Mouse (Mus musculus): Measurements from ENCODE around the gene Spindoc. TPM values are rescaled to one million over a fixed set of nuclear protein-coding genes. Genes with fewer than 3 reads are reported as not detected.

Spindoc gene
- polyA plus RNA-seq, 1 experiment from 2014 or later = 22.6 TPM

DNA sequence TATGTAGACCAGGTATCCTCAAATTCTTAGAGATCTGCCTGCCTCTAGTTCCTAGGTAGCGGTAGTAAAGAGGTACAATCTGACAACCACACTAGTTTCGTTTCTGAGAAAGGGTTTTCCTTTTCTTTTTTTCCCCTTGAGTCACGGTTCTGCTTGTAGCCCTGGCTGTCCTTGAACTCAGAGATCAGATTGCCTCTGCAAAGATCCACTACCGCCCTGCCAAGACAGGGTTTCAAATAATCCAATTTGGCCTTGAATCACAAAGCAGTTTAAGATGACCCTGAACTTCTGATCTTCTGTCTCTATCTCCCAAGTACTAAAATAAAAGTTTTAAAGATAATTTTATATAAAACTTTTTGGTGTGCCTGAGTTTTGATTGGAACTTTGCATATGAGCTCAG, 65.1 kb downstream of the Spindoc start:
- no peaks in the 10 kb centered on the region for H3K9me3 ChIP-seq (ENCODE audit: control insufficient read depth, low read length)
- no peak overlapping the region for H3K4me3 ChIP-seq (ENCODE audit: low read depth, low read length)
- 92% methylated on average over 4 of the region's 4 CpGs for WGBS
- no peaks in the 10 kb centered on the region for H3K27me3 ChIP-seq (ENCODE audit: control insufficient read depth, insufficient read depth, low read length)
- peaks cover 6% of the 10 kb centered on the region; the same call in 1 of the 2 replicates for H3K4me1 ChIP-seq (ENCODE audit: control insufficient read depth, insufficient read depth, low read length)
- H3K4me2 ChIP-seq (ENCODE audit: low read depth, low read length) = no peak overlapping the region
- ATAC-seq (ENCODE audit: low read depth) = no peak
- no peak overlapping the region for H3K27ac ChIP-seq (ENCODE audit: low read depth, low read length)
- no peak overlapping the region for H3K9ac ChIP-seq (replicated peaks; ENCODE audit: low read depth, low read length)
- H3K36me3 ChIP-seq (ENCODE audit: control insufficient read depth, insufficient read depth, low read length) = no peaks in the 10 kb centered on the region

DNA sequence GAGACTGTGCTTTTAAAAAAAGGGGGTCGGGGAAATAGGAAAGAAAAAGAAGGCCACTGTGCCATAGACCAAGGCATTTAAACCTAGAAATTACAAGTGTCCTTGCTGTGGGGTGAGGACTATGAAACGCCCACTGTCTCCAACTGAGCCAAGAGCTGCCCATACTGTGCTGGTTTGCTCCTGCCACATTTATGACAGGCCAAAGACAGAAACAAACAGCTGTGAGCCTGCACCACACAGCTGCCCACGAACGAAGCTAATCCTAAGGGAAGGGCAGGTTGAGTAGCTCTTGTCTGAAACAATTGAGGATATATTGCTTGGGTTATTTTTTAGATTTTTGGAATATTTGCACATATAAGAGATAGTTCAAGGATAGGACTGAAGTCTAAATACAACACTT, 66.0 kb downstream of the Spindoc start:
- 74% methylated on average over 4 of the region's 4 CpGs for WGBS
- Histone ChIP-seq H3K27ac (ENCODE audit: low read depth, low read length) (no peak overlapping the region), H3K4me1 (ENCODE audit: control insufficient read depth, insufficient read depth, low read length) (peaks cover 6% of the 10 kb centered on the region; the same call in 1 of the 2 replicates), H3K4me3 (ENCODE audit: low read depth, low read length) (no peak overlapping the region), H3K4me2 (ENCODE audit: low read depth, low read length) (no peak overlapping the region), H3K9ac (replicated peaks; ENCODE audit: low read depth, low read length) (no peak overlapping the region), H3K9me3 (ENCODE audit: control insufficient read depth, low read length) (no peaks in the 10 kb centered on the region), H3K27me3 (ENCODE audit: control insufficient read depth, insufficient read depth, low read length) (no peaks in the 10 kb centered on the region), H3K36me3 (ENCODE audit: control insufficient read depth, insufficient read depth, low read length) (no peaks in the 10 kb centered on the region)
- no peak for ATAC-seq (ENCODE audit: low read depth)

DNA sequence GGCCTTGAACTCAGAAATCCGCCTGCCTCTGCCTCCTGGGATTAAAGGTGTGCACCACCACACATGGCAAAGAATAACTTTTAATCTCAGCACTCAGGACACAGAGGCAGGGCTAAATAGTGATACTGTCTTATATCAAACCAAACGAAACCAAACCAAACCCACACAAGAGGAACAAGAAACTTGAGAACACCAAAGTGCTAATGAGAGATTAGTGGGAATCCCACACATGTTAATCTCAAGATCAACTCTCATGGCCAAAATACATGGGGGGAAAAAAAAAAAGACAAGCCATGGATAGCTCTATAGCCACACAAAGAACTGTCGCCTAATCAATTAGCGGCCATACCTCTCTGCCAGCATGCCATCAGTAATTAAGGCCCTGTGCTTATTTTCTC, 67.2 kb downstream of the Spindoc start:
- 89% methylated on average over 4 of the region's 4 CpGs for WGBS
- Histone ChIP-seq H3K36me3 (ENCODE audit: control insufficient read depth, insufficient read depth, low read length) (no peaks in the 10 kb centered on the region), H3K27ac (ENCODE audit: low read depth, low read length) (no peak overlapping the region), H3K4me1 (ENCODE audit: control insufficient read depth, insufficient read depth, low read length) (peaks cover 12% of the 10 kb centered on the region; the same call in 1 of the 2 replicates), H3K9ac (replicated peaks; ENCODE audit: low read depth, low read length) (no peak overlapping the region), H3K27me3 (ENCODE audit: control insufficient read depth, insufficient read depth, low read length) (no peaks in the 10 kb centered on the region), H3K4me2 (ENCODE audit: low read depth, low read length) (no peak overlapping the region), H3K9me3 (ENCODE audit: control insufficient read depth, low read length) (no peaks in the 10 kb centered on the region), H3K4me3 (ENCODE audit: low read depth, low read length) (no peak overlapping the region)
- ATAC-seq (ENCODE audit: low read depth) = no peak

DNA sequence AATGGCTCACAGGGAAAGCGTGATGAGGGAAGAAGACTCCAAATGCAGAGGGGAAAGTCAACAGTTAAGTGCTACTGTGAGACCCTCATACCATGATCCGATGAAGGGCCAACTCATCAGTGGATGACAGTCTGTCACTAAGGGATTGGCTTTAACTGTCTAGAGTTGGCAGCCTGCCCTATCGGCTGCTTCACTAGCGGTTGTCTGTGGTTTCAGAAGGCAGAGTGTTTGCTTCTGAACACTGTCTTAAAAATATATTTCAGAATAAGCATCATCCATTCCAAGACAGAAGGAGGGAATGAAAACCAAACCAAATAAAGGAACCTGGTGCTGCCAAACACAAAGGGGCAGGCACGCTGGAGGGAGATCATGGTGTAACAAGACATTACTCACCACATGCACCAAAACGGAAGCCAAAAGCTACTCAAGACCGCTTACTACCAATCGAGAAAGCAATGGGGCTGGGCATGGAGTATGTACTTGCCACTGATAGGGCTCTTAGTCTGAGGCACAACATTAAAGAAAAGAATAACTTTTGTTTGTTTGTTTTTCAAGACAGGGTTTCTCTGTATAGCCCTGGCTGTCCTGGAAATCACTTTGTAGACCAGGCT, 67.7 kb downstream of the Spindoc start:
- Histone ChIP-seq H3K9me3 (ENCODE audit: control insufficient read depth, low read length) (no peaks in the 10 kb centered on the region), H3K4me3 (ENCODE audit: low read depth, low read length) (no peak overlapping the region), H3K36me3 (ENCODE audit: control insufficient read depth, insufficient read depth, low read length) (no peaks in the 10 kb centered on the region), H3K4me1 (ENCODE audit: control insufficient read depth, insufficient read depth, low read length) (peaks cover 13% of the 10 kb centered on the region; the same call in 1 of the 2 replicates), H3K4me2 (ENCODE audit: low read depth, low read length) (no peak overlapping the region), H3K27ac (ENCODE audit: low read depth, low read length) (no peak overlapping the region), H3K9ac (replicated peaks; ENCODE audit: low read depth, low read length) (no peak overlapping the region), H3K27me3 (ENCODE audit: control insufficient read depth, insufficient read depth, low read length) (no peaks in the 10 kb centered on the region)
- no peak for ATAC-seq (ENCODE audit: low read depth)
- 71% methylated on average over 8 of the region's 8 CpGs for WGBS

DNA sequence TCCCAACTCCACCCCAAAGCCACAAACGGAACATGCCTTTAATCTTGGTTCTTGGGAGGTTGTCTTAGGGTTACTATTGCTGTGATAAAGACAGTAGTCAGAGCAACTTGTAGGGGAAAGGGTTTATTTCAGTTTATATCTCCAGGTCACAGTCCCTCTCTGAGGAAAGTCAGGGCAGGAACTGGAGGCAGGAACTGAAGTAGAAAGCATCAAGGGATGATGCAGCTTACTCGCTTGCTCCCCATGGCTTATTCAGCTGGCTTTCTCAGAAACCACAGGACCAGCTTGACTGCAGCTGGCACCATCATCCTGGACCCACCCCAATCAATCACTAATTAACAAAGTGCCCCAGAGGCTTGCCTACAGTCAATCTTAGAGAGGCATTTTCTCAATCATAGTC, 69.1 kb downstream of the Spindoc start:
- Histone ChIP-seq H3K9me3 (ENCODE audit: control insufficient read depth, low read length) (no peaks in the 10 kb centered on the region), H3K27me3 (ENCODE audit: control insufficient read depth, insufficient read depth, low read length) (no peaks in the 10 kb centered on the region), H3K4me2 (ENCODE audit: low read depth, low read length) (no peak overlapping the region), H3K9ac (replicated peaks; ENCODE audit: low read depth, low read length) (no peak overlapping the region), H3K4me3 (ENCODE audit: low read depth, low read length) (no peak overlapping the region), H3K4me1 (ENCODE audit: control insufficient read depth, insufficient read depth, low read length) (peaks cover 21% of the 10 kb centered on the region; the same call in 1 of the 2 replicates), H3K27ac (ENCODE audit: low read depth, low read length) (no peak overlapping the region), H3K36me3 (ENCODE audit: control insufficient read depth, insufficient read depth, low read length) (no peaks in the 10 kb centered on the region)
- ATAC-seq (ENCODE audit: low read depth) = no peak
- WGBS = 83% methylated on average over 2 of the region's 2 CpGs

DNA sequence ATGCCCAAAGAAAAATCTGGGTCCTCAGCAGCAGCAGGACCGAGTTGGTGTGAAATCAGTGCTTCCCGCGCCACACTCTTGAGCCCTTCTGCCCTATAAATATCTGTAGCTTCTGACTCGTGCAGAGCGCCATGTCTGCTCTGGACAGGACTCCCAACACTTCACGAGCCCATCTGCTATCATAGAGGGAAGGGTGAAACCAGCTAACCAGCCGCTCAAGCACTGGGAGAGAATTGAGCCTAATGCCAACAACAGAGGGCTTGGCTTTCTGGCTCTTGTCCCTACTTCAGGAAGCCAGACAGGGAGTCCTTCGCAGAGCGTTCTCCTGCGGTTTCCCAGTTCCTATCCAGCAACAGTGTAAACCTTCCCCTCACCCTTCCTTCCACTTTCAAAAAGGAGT, 71.5 kb downstream of the Spindoc start:
- Histone ChIP-seq H3K4me3 (ENCODE audit: low read depth, low read length) (no peak overlapping the region), H3K9ac (replicated peaks; ENCODE audit: low read depth, low read length) (no peak overlapping the region), H3K4me2 (ENCODE audit: low read depth, low read length) (no peak overlapping the region), H3K36me3 (ENCODE audit: control insufficient read depth, insufficient read depth, low read length) (no peaks in the 10 kb centered on the region), H3K9me3 (ENCODE audit: control insufficient read depth, low read length) (no peaks in the 10 kb centered on the region), H3K27ac (ENCODE audit: low read depth, low read length) (no peak overlapping the region), H3K4me1 (ENCODE audit: control insufficient read depth, insufficient read depth, low read length) (peaks cover 34% of the 10 kb centered on the region), H3K27me3 (ENCODE audit: control insufficient read depth, insufficient read depth, low read length) (no peaks in the 10 kb centered on the region)
- WGBS = 49% methylated on average over 10 of the region's 10 CpGs
- ATAC-seq (ENCODE audit: low read depth) = no peak

DNA sequence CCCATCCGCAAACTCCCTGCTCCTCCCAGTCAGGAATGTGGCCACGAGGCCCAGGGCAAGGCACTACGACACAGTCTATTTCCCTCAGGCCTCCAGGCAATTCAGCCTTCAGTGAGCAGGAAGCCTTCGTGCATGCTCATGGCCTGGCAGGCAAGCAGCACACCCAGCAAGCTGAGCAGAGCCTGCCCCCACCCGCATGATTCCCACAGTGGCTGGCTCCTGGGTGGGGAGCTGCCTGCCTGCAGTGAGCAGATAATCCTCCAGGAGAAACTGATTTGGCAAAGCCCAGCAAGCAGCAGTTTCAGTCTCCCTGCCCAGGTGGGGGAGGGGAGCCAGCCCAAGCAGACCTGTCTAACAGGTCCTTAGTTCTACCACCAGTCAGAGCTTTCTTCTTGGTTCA, 72.1 kb downstream of the Spindoc start:
- Histone ChIP-seq H3K9me3 (ENCODE audit: control insufficient read depth, low read length) (no peaks in the 10 kb centered on the region), H3K27me3 (ENCODE audit: control insufficient read depth, insufficient read depth, low read length) (no peaks in the 10 kb centered on the region), H3K9ac (replicated peaks; ENCODE audit: low read depth, low read length) (no peak overlapping the region), H3K4me1 (ENCODE audit: control insufficient read depth, insufficient read depth, low read length) (peaks cover 34% of the 10 kb centered on the region), H3K27ac (ENCODE audit: low read depth, low read length) (no peak overlapping the region), H3K4me3 (ENCODE audit: low read depth, low read length) (no peak overlapping the region), H3K4me2 (ENCODE audit: low read depth, low read length) (no peak overlapping the region), H3K36me3 (ENCODE audit: control insufficient read depth, insufficient read depth, low read length) (no peaks in the 10 kb centered on the region)
- no peak for ATAC-seq (ENCODE audit: low read depth)
- 17% methylated on average over 5 of the region's 5 CpGs for WGBS

DNA sequence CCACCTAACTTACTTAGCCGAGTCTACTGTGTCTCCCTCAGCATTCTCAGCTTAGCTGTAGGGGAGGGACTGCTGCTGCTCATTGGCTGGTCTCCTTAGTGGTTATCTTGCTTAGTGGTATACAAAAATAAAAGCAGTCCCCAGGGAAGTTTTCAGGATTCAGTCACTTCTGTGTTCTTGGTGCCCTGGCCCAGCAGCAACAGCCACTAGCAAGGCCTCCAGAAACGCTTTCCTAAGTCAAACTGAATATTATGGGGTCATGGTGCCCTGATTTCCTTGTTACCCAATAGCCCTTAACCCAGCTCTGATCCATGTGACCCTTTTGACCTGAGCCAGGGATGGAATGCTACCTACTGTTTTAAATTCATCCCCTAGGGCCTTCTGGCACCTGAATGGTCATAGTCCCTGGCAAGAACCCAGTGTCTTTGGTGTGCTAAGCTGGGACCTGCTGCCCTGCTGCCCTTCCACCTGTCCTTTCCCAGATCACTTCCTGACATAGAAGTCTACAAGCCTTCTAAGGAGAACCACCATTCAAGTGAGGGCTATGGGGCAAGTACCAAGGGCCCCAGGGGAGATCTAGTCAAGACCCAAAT, 73.0 kb downstream of the Spindoc start:
- Histone ChIP-seq H3K9ac (replicated peaks; ENCODE audit: low read depth, low read length) (no peak overlapping the region), H3K4me3 (ENCODE audit: low read depth, low read length) (no peak overlapping the region), H3K36me3 (ENCODE audit: control insufficient read depth, insufficient read depth, low read length) (no peaks in the 10 kb centered on the region), H3K27ac (ENCODE audit: low read depth, low read length) (no peak overlapping the region), H3K4me1 (ENCODE audit: control insufficient read depth, insufficient read depth, low read length) (peaks cover 31% of the 10 kb centered on the region), H3K4me2 (ENCODE audit: low read depth, low read length) (no peak overlapping the region), H3K27me3 (ENCODE audit: control insufficient read depth, insufficient read depth, low read length) (no peaks in the 10 kb centered on the region), H3K9me3 (ENCODE audit: control insufficient read depth, low read length) (no peaks in the 10 kb centered on the region)
- WGBS = 81% methylated on average over 2 of the region's 2 CpGs
- no peak for ATAC-seq (ENCODE audit: low read depth)

DNA sequence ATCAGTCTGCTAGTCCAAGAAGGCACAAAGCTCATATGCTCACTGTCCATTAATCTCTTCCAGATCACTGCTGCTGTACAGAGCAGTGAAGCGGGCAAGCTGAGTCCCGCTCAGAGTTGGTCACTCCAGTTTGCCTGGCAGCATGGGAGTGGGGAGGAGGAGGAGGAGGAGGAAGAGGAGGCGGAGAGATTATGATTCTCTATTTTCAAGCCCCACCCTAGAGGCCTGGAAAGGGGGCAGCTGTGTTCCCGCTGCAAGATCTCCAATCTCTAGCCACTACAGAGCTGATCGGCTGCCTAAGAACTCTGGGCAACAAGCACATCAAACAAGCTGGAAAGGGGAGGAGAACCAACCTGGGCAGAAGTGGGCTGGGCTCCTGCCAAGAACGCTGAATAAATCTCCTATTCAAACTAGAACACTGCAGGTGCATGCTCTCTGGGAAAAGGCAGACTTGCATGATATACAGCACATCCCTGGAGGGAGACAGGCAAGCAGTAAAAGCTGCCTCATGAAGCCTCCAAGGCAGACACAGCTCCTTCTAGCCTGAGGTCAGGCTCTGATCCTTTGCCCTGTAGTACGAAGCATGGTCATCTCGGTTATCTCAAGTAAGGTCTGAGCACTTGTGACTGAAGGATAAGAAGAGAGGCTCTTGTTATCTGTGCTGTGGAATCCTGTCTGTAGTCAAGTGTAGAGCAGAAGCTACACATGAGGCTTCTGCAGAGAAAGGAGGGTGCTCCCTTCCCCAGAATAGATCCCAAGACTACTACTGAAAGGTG, 74.6 kb downstream of the Spindoc start:
- ATAC-seq (ENCODE audit: low read depth) = peak; percentile 74
- Histone ChIP-seq H3K4me3 (ENCODE audit: low read depth, low read length) (no peak overlapping the region), H3K27me3 (ENCODE audit: control insufficient read depth, insufficient read depth, low read length) (no peaks in the 10 kb centered on the region), H3K36me3 (ENCODE audit: control insufficient read depth, insufficient read depth, low read length) (no peaks in the 10 kb centered on the region), H3K27ac (ENCODE audit: low read depth, low read length) (peak overlapping the region; percentile 55), H3K9me3 (ENCODE audit: control insufficient read depth, low read length) (no peaks in the 10 kb centered on the region), H3K9ac (replicated peaks; ENCODE audit: low read depth, low read length) (no peak overlapping the region), H3K4me2 (ENCODE audit: low read depth, low read length) (no peak overlapping the region), H3K4me1 (ENCODE audit: control insufficient read depth, insufficient read depth, low read length) (peaks cover 31% of the 10 kb centered on the region)
- 20% methylated on average over 8 of the region's 8 CpGs for WGBS
